Comparison of ENCODE assay signal across 24 mouse cellular contexts in genomic region chr1:66371371-66371770, GRCm38 (mm10).
A peak's percentile ranks its signal among the peaks of the same experiment; 100 is the strongest.
DNase-seq lines count a peak whose midpoint lies in the region; ATAC-seq lines count a peak whose summit lies in the region.
"Had no signal": no experiment of that assay in that cellular context is flagged by ENCODE, and none has a peak within 500 bp of the region (broad histone marks: within the 10 kb centered on the region; RNA-seq: fewer than 3 reads in every experiment).

No protein-coding gene starts in this region.

- no peaks in the 10 kb centered on the region for H3K36me3 ChIP-seq in midbrain, embryonic 11.5 days (ENCODE audit: control insufficient read depth, insufficient read depth, low read length)
- H3K36me3 ChIP-seq in midbrain, embryonic 14.5 days (ENCODE audit: control insufficient read depth, insufficient read depth, low read length) = peaks cover 33% of the 10 kb centered on the region
- H3K36me3 ChIP-seq: embryonic facial prominence, embryonic 10.5 days; embryonic facial prominence, embryonic 12.5 days had no signal

- H3K4me2 ChIP-seq in midbrain, embryonic 11.5 days = no peak overlapping the region
- no peak overlapping the region for H3K4me2 ChIP-seq in midbrain, embryonic 14.5 days (ENCODE audit: low read length)
- H3K4me2 ChIP-seq: embryonic facial prominence, embryonic 12.5 days; forebrain, embryonic 12.5 days had no signal

- no peak overlapping the region for H3K27ac ChIP-seq in midbrain, embryonic 11.5 days (ENCODE audit: low read depth, low read length)
- no peak overlapping the region for H3K27ac ChIP-seq in midbrain, embryonic 14.5 days (replicated peaks; ENCODE audit: low read depth, low read length)
- H3K27ac ChIP-seq: embryonic facial prominence, embryonic 10.5 days; embryonic facial prominence, embryonic 12.5 days; forebrain, embryonic 10.5 days; forebrain, embryonic 12.5 days had no signal

- H3K4me3 ChIP-seq in midbrain, embryonic 11.5 days (ENCODE audit: low read depth, low read length) = no peak overlapping the region
- no peak overlapping the region for H3K4me3 ChIP-seq in midbrain, embryonic 14.5 days (replicated peaks; ENCODE audit: low read depth, low read length)
- H3K4me3 ChIP-seq: embryonic facial prominence, embryonic 10.5 days; embryonic facial prominence, embryonic 12.5 days; erythroblast, embryonic 14.5 days; forebrain, embryonic 10.5 days; forebrain, embryonic 12.5 days had no signal

- no peak for ATAC-seq in midbrain, embryonic 11.5 days (ENCODE audit: low FRiP score)
- no peak for ATAC-seq in midbrain, embryonic 14.5 days (ENCODE audit: low FRiP score, low TSS enrichment)
- ATAC-seq in erythroblast, adult 5-6 weeks (replicated peaks; ENCODE audit: low FRiP score, poor library complexity, severe bottlenecking) = no peak
- ATAC-seq: activated CD4-positive, CD25-positive, alpha-beta regulatory T cell, adult 4 months; forebrain, embryonic 14.5 days; forebrain, embryonic 16.5 days; Patski had no signal

- no peak overlapping the region for H3K9ac ChIP-seq in midbrain, embryonic 11.5 days (ENCODE audit: low read length)
- H3K9ac ChIP-seq in midbrain, embryonic 14.5 days (replicated peaks; ENCODE audit: low read length) = no peak overlapping the region
- H3K9ac ChIP-seq: embryonic facial prominence, embryonic 12.5 days; forebrain, embryonic 12.5 days had no signal

- no peaks in the 10 kb centered on the region for H3K27me3 ChIP-seq in midbrain, embryonic 11.5 days (ENCODE audit: control insufficient read depth, insufficient read depth, low read length)
- no peaks in the 10 kb centered on the region for H3K27me3 ChIP-seq in midbrain, embryonic 14.5 days (ENCODE audit: control insufficient read depth, insufficient read depth, low read length)
- H3K27me3 ChIP-seq: embryonic facial prominence, embryonic 12.5 days; forebrain, embryonic 12.5 days; Patski had no signal

- H3K4me1 ChIP-seq in midbrain, embryonic 11.5 days (ENCODE audit: control insufficient read depth, insufficient read depth, low read length) = no peaks in the 10 kb centered on the region
- H3K4me1 ChIP-seq in midbrain, embryonic 14.5 days (ENCODE audit: control insufficient read depth, insufficient read depth, low read length) = no peaks in the 10 kb centered on the region
- H3K4me1 ChIP-seq: embryonic facial prominence, embryonic 10.5 days; embryonic facial prominence, embryonic 12.5 days; forebrain, embryonic 10.5 days; forebrain, embryonic 12.5 days had no signal

- DNase-seq in midbrain, embryonic 11.5 days (ENCODE audit: low spot score, missing footprints) = peak; percentile 70
- DNase-seq in midbrain, embryonic 14.5 days = no peak
- DNase-seq in adipocyte (ENCODE audit: low spot score) = peak; percentile 26
- peak; percentile 20 for DNase-seq in forelimb bud, embryonic 11.5 days (ENCODE audit: low read depth, low spot score)
- peak; percentile 87 for DNase-seq in retina, postnatal 1 day
- no peak for DNase-seq in kidney, adult 8-10 months
- no peak for DNase-seq in thymus, postnatal 10 days (ENCODE audit: low spot score in 2 of 2)
- DNase-seq: adrenal gland, adult 2 months; adrenal gland, postnatal 10 days; adrenal gland, postnatal 25 days; cerebellum, adult 18-20 months; cerebellum, adult 8-10 months; cerebellum, postnatal 10 days; cerebellum, postnatal 25 days had no signal

- WGBS in midbrain, embryonic 11.5 days = 86% methylated on average over 2 of the region's 2 CpGs
- 83% methylated on average over 2 of the region's 2 CpGs for WGBS in midbrain, embryonic 14.5 days

- no peaks in the 10 kb centered on the region for H3K9me3 ChIP-seq in midbrain, embryonic 11.5 days (ENCODE audit: control insufficient read depth, low read length)
- no peaks in the 10 kb centered on the region for H3K9me3 ChIP-seq in midbrain, embryonic 14.5 days (ENCODE audit: control insufficient read depth, low read length)
- H3K9me3 ChIP-seq: embryonic facial prominence, embryonic 10.5 days; embryonic facial prominence, embryonic 12.5 days; forebrain, embryonic 10.5 days; forebrain, embryonic 12.5 days had no signal

Comparison
In these comparisons a context has a peak if more than half of its experiments do, and no peak if none do; other contexts are left out.
1. DNase-seq: peak in midbrain, embryonic 11.5 days (single experiment), adipocyte (single experiment), forelimb bud, embryonic 11.5 days (single experiment) and retina, postnatal 1 day (single experiment); none in midbrain, embryonic 14.5 days (single experiment), kidney, adult 8-10 months (0 of 2) and thymus, postnatal 10 days (0 of 2).